Mouse (Mus musculus): ENCODE results near the gene H2-Ob. TPM values are rescaled to one million over a fixed set of nuclear protein-coding genes. Genes with fewer than 3 reads are reported as not detected.

H2-Ob gene
- total and polyA plus RNA-seq, 3 experiments = 13.7 to 31.9 (median 19.9) TPM

- no peak for TF ChIP-seq ZNF384 (IDR thresholded peaks at IDR 0.05; ENCODE audit: low read depth, low read length)
- TF ChIP-seq TBP (conservative IDR thresholded peaks at IDR 0.05; ENCODE audit: low read depth, low read length) = no peak
- peak in 1 of 2 experiments; percentile 33; a peak in 2 of 4 replicates for TF ChIP-seq CTCF (conservative IDR thresholded peaks at IDR 0.05 in 1 of 2, IDR thresholded peaks at IDR 0.05 in 1 of 2; ENCODE audit: low read depth in 2 of 2, low read length in 2 of 2)
- no peak for TF ChIP-seq POLR2AphosphoS2 (IDR thresholded peaks at IDR 0.05; ENCODE audit: low read depth, low read length)
- no peak for TF ChIP-seq MAFK (IDR thresholded peaks at IDR 0.05; ENCODE audit: insufficient replicate concordance, low read length)
- TF ChIP-seq POLR2A (IDR thresholded peaks at IDR 0.05; ENCODE audit: low read depth, low read length) = no peak
- TF ChIP-seq MYC (IDR thresholded peaks at IDR 0.05; ENCODE audit: low read depth, low read length) = no peak
- no peak for TF ChIP-seq HCFC1 (IDR thresholded peaks at IDR 0.05; ENCODE audit: low read depth, low read length)
- peak; percentile 10 for TF ChIP-seq RAD21 (IDR thresholded peaks at IDR 0.05; ENCODE audit: low read depth, low read length)
- TF ChIP-seq MEF2A (IDR thresholded peaks at IDR 0.05; ENCODE audit: borderline replicate concordance, low read depth, low read length) = no peak
- TF ChIP-seq SMC3 (IDR thresholded peaks at IDR 0.05; ENCODE audit: low read depth, low read length) = peak; percentile 33; the same call in 1 of the 2 replicates
- Histone ChIP-seq H3K4me2 (ENCODE audit: insufficient read depth, low read depth, poor library complexity, severe bottlenecking) (no peak overlapping the region), H3K27ac (ENCODE audit: insufficient read depth, low read depth) (no peak overlapping the region), H3K4me1 (ENCODE audit: control insufficient read depth in 1 of 2, insufficient read depth in 2 of 2) (peaks cover 0 to 19% of the 10 kb centered on the region in 2 experiments; a peak in 2 of 4 replicates), H3K4me3 (replicated peaks in 1 of 3; ENCODE audit: low read depth in 2 of 3, low read length in 2 of 3, poor library complexity in 1 of 3) (no peak overlapping the region), H3K27me3 (replicated peaks) (no peaks in the 10 kb centered on the region), H3K79me2 (replicated peaks; ENCODE audit: control insufficient read depth, extremely low read depth, insufficient read depth, poor library complexity, severe bottlenecking) (no peaks in the 10 kb centered on the region), H3K9me3 (replicated peaks; ENCODE audit: low read length) (no peaks in the 10 kb centered on the region), H3K9ac (ENCODE audit: insufficient read depth, low read depth) (no peak overlapping the region), H3K36me3 (replicated peaks in 1 of 2; ENCODE audit: control insufficient read depth in 1 of 2, insufficient read depth in 1 of 2, low read length in 1 of 2) (peaks cover 21 to 45% of the 10 kb centered on the region in 2 experiments)
- DNase-seq (ENCODE audit: extremely low read depth) = no peak
- in situ Hi-C loops (cut with MboI; ENCODE audit: low pct_ligation_motif_present, low pct_unique_long_range_greater_than_20kb, low sequenced_read_pairs) (no loop called here), dilution Hi-C loops (cut with MboI; ENCODE audit: extremely low pct_ligation_motif_present, extremely low pct_unique_long_range_greater_than_20kb, low sequenced_read_pairs) (no loop called here)
These were observed 32.2 kb downstream of the H2-Ob start for GRCm38 (mm10) chr17:34270940-34271339.

GRCm38 (mm10) chr17:34272102-34272501, 33.4 kb downstream of the H2-Ob start:
- TF ChIP-seq ZNF384 (IDR thresholded peaks at IDR 0.05; ENCODE audit: low read depth, low read length) = no peak
- TF ChIP-seq MAX (IDR thresholded peaks at IDR 0.05; ENCODE audit: low read length) = no peak
- TF ChIP-seq ZMIZ1 (IDR thresholded peaks at IDR 0.05; ENCODE audit: low read depth, low read length) = no peak
- no peak for TF ChIP-seq MEF2A (IDR thresholded peaks at IDR 0.05; ENCODE audit: borderline replicate concordance, low read depth, low read length)
- no peak for TF ChIP-seq MAFK (IDR thresholded peaks at IDR 0.05; ENCODE audit: insufficient replicate concordance, low read length)
- no peak for TF ChIP-seq SMC3 (IDR thresholded peaks at IDR 0.05; ENCODE audit: low read depth, low read length)
- no peak for TF ChIP-seq PAX5 (IDR thresholded peaks at IDR 0.05; ENCODE audit: low read length)
- no peak for TF ChIP-seq RCOR1 (conservative IDR thresholded peaks at IDR 0.05; ENCODE audit: low read depth, low read length)
- no peak for TF ChIP-seq UBTF (IDR thresholded peaks at IDR 0.05; ENCODE audit: low read depth, low read length)
- no peak for TF ChIP-seq IRF4 (IDR thresholded peaks at IDR 0.05; ENCODE audit: low read depth, low read length)
- TF ChIP-seq MXI1 (IDR thresholded peaks at IDR 0.05; ENCODE audit: low read depth, low read length) = no peak
- TF ChIP-seq JUND (conservative IDR thresholded peaks at IDR 0.05; ENCODE audit: low read depth, low read length) = no peak
- no peak for TF ChIP-seq BHLHE40 (IDR thresholded peaks at IDR 0.05; ENCODE audit: low read depth, low read length)
- TF ChIP-seq EP300 (IDR thresholded peaks at IDR 0.05; ENCODE audit: low read length) = no peak
- TF ChIP-seq TBP (conservative IDR thresholded peaks at IDR 0.05; ENCODE audit: low read depth, low read length) = no peak
- no peak for TF ChIP-seq E2F4 (IDR thresholded peaks at IDR 0.05; ENCODE audit: insufficient replicate concordance, low read depth, low read length)
- TF ChIP-seq CHD1 (IDR thresholded peaks at IDR 0.05; ENCODE audit: low read depth, low read length) = no peak
- in situ Hi-C loops (cut with MboI; ENCODE audit: low pct_ligation_motif_present, low pct_unique_long_range_greater_than_20kb, low sequenced_read_pairs) (no loop called here), dilution Hi-C loops (cut with MboI; ENCODE audit: extremely low pct_ligation_motif_present, extremely low pct_unique_long_range_greater_than_20kb, low sequenced_read_pairs) (no loop called here)
- H3K27me3 ChIP-seq (replicated peaks) = no peaks in the 10 kb centered on the region
- H3K4me3 ChIP-seq (replicated peaks in 1 of 3; ENCODE audit: low read depth in 2 of 3, low read length in 2 of 3, poor library complexity in 1 of 3) = no peak overlapping the region
- H3K27ac ChIP-seq (ENCODE audit: insufficient read depth, low read depth) = no peak overlapping the region
- no peaks in the 10 kb centered on the region for H3K79me2 ChIP-seq (replicated peaks; ENCODE audit: control insufficient read depth, extremely low read depth, insufficient read depth, poor library complexity, severe bottlenecking)
- no peak for DNase-seq (ENCODE audit: extremely low read depth)
- H3K4me2 ChIP-seq (ENCODE audit: insufficient read depth, low read depth, poor library complexity, severe bottlenecking) = no peak overlapping the region
- H3K36me3 ChIP-seq (replicated peaks in 1 of 2; ENCODE audit: control insufficient read depth in 1 of 2, insufficient read depth in 1 of 2, low read length in 1 of 2) = peaks cover 18 to 39% of the 10 kb centered on the region in 2 experiments
- peaks cover 4% of the 10 kb centered on the region for H3K9me3 ChIP-seq (replicated peaks; ENCODE audit: low read length)
- no peak overlapping the region for H3K9ac ChIP-seq (ENCODE audit: insufficient read depth, low read depth)
- H3K4me1 ChIP-seq (ENCODE audit: control insufficient read depth in 1 of 2, insufficient read depth in 2 of 2) = peaks cover 0 to 14% of the 10 kb centered on the region in 2 experiments; a peak in 2 of 4 replicates

Data from CH12.LX (cell line).